Mouse (Mus musculus) limb, embryonic 13.5 days (tissue): ENCODE results near the gene Eda2r. TPM values are rescaled to one million over a fixed set of nuclear protein-coding genes. Genes with fewer than 3 reads are reported as not detected.

Experiments
- ATAC-seq: fragments of 200-750 bp; cut with Nextera tagmentation; 2 replicates; pipeline ENCODE4 v1.8.0; 2017; ENCODE audit warnings: low read depth, moderate number of reproducible peaks, moderate TSS enrichment; ENCODE audit not compliant: low FRiP score
- H3K27ac ChIP-seq: fragments of 300-500 bp; sonication (generic); 2 replicates; pipeline ENCODE4 v1.5.1; 2015; ENCODE audit warnings: inconsistent platforms, mild to moderate bottlenecking, moderate library complexity
- H3K27me3 ChIP-seq: fragments of 300-500 bp; sonication (generic); 2 replicates; pipeline ENCODE4 v1.6.1; 2015; ENCODE audit warnings: mild to moderate bottlenecking, inconsistent platforms
- H3K36me3 ChIP-seq: fragments of 300-500 bp; sonication (generic); 2 replicates; pipeline ENCODE4 v1.6.1; 2015; ENCODE audit warnings: inconsistent platforms, mild to moderate bottlenecking, moderate library complexity
- H3K4me1 ChIP-seq: fragments of 300-500 bp; sonication (generic); 2 replicates; pipeline ENCODE4 v1.6.1; 2015; ENCODE audit warnings: inconsistent platforms
- H3K4me2 ChIP-seq: fragments of 300-500 bp; sonication (generic); replicated peaks from 2 replicates; pipeline ENCODE4 v1.6.1; 2015; ENCODE audit warnings: inconsistent platforms, mild to moderate bottlenecking, moderate library complexity
- H3K4me3 ChIP-seq: fragments of 300-500 bp; sonication (generic); 2 replicates; pipeline ENCODE4 v1.5.1; 2015; ENCODE audit warnings: moderate library complexity, mild to moderate bottlenecking, inconsistent platforms
- H3K9ac ChIP-seq: fragments of 300-500 bp; sonication (generic); 2 replicates; pipeline ENCODE4 v1.6.1; 2015; ENCODE audit warnings: mild to moderate bottlenecking, inconsistent platforms
- H3K9me3 ChIP-seq: fragments of 300-500 bp; sonication (generic); 2 replicates; pipeline ENCODE4 v1.6.1; 2016; ENCODE audit warnings: inconsistent platforms
- WGBS: fragments of 180-500 bp; shearing (Covaris S2); methylation state at CpG from one replicate; pipeline ENCODE4 v1.1.7; 2015; 5-methylcytosine and 5-hydroxymethylcytosine counted together
- polyA plus RNA-seq: library from polyadenylated mRNA; unstranded; fragments of >200 nt; fragmentation: Nextera tagmentation; extraction: Ambion mirVana; gene quantifications from 2 replicates; pipeline ENCODE4 v1.2.1, GENCODE M21; 2015

The Eda2r gene
- polyA plus RNA-seq = 1.1 and 1.5 TPM in 2 replicates

DNA sequence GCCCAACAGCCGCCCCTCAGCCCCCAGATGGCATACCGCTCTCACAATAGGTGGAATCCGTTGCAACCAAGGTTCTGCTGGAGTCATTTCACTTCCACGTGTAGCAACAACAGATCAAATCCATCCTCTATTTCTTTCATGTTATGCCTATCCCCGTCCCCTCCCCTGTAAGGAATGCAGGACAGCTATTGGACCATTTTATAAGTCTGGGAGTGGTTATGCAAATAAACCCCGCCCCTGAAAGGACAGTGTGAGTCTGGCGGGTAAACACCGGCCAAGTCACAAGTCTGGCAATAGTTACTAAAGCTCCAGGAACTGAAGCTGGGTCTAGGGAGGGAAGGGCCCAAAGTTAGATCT is at the start of gene Eda2r:
Gene Eda2r (minus strand): TSS at position 152 of the 357 bp plus-strand sequence.
- Histone ChIP-seq H3K4me1 (no peaks in the 10 kb centered on the region), H3K9me3 (no peaks in the 10 kb centered on the region), H3K27me3 (no peaks in the 10 kb centered on the region), H3K4me3 (peak within 1 kb of the TSS; percentile 19), H3K9ac (no peak within 1 kb of the TSS), H3K4me2 (peak within 1 kb of the TSS; percentile 52), H3K36me3 (no peaks in the 10 kb centered on the region), H3K27ac (no peak within 1 kb of the TSS)
- WGBS = 12% methylated on average over 8 of the region's 8 CpGs
- ATAC-seq = peak; percentile 96

DNA sequence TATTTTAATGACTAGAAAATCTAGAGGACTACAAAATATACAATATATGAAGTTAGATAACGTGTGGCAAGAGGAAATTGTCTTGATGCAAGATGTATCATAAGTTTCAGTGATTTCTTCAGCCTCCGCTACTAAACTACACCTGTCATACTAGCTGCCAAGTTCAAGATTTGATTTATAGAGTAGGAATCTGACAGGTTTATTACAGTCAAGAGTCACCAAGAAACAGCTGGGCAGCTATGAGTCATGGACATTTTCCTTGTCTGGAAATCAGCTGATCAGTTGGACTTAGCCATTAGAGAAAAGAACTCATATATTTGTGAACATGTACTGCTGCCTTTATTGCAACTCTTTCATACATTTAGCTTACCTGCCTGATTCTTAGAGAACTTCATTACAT is 20.9 kb upstream of the Eda2r start:
- H3K27ac ChIP-seq = no peak overlapping the region
- no peaks in the 10 kb centered on the region for H3K36me3 ChIP-seq
- 63% methylated on average over 2 of the region's 2 CpGs for WGBS
- ATAC-seq = no peak
- no peak overlapping the region for H3K4me2 ChIP-seq
- no peaks in the 10 kb centered on the region for H3K4me1 ChIP-seq
- no peaks in the 10 kb centered on the region for H3K9me3 ChIP-seq
- no peak overlapping the region for H3K4me3 ChIP-seq
- H3K9ac ChIP-seq = no peak overlapping the region
- 0 out of 2 replicates have a peak, but pooled peaks cover 3% of the 10 kb centered on the region for H3K27me3 ChIP-seq

DNA sequence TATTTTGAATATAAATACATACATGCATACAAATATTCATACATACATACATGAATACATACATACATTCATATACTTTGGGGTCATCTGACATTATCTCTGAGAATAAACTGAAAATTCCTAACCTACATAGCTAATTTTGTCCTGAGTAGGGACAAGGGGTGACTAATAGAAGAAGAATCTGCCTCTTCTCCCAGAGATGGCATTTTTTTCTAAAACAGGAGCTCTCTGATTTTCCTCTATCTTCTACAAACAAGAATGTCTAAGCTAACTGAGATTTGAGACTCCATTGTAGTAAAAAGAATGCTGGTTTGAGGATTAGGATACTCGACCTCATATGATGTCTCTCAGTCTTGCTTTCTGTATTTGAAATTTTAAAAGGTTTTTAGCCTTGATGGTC is 1.1 kb upstream of the Eda2r start:
- H3K4me3 ChIP-seq = no peak overlapping the region
- H3K9ac ChIP-seq = no peak overlapping the region
- ATAC-seq = no peak
- H3K4me1 ChIP-seq = no peaks in the 10 kb centered on the region
- no peaks in the 10 kb centered on the region for H3K9me3 ChIP-seq
- H3K36me3 ChIP-seq = no peaks in the 10 kb centered on the region
- WGBS = 60% methylated on average over 1 of the region's 1 CpGs
- no peak overlapping the region for H3K4me2 ChIP-seq
- no peaks in the 10 kb centered on the region for H3K27me3 ChIP-seq
- no peak overlapping the region for H3K27ac ChIP-seq

DNA sequence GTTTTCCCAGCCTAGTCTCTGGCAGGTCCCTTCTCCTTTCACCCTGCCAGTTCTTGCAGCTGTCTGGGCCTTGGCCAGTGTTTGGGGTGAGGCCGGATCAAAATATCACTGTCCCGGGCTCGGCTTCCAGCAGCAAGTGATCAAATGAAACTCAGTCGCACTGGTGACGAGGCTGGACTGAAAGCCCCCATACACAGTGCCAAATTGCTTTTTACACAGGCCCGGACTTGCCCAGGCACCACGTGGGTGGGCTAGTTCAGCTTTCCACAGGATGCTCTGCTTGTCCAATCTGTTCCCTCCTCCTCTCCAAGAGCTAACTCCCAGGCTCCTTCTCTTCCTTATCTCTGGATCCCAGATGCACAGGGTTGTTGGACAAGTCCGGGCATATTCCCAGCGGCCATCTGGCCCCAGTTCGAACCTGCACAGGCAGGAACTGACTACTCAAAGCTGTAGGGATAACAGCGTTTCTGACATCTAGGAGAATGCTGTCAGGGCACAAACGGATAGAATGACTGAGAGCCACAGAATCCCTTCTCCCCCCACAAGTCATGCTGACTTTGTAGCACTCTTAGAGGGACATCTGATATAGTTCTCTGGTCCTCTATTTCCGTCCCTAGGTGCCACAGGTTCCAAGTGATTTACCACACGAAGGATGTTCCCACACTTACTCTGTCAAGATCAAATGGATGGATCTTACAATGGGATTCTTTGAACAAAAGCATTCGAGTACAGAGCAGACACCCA is 523 bp downstream of the Eda2r start:
- H3K4me3 ChIP-seq = peak overlapping the region; percentile 19
- peak; percentile 86 for ATAC-seq
- 22% methylated on average over 15 of the region's 15 CpGs for WGBS

DNA sequence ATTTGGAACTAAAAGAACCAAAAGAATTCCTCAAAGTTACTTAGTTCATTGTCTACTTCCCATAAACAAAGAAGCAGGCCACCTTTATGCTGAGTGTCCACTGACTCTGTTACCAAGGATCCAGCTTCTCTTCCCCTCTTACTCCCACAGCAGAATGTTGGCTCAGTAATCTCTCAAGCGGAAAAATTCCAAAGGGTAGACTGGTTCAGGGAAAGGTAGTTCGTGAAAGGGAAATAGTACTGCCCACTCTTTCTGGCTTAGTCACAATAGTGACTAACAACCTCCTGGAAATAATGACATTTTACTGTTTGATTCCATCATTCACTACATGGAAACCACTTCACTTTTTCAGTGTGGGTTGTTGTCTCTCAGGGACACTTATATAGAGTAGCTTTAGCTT is 4.2 kb downstream of the Eda2r start:
- H3K9me3 ChIP-seq = no peaks in the 10 kb centered on the region

More for the DNA sequence above, 523 bp downstream of the Eda2r start:
- Histone ChIP-seq H3K9me3 (no peaks in the 10 kb centered on the region), H3K4me2 (peak overlapping the region; percentile 52), H3K36me3 (no peaks in the 10 kb centered on the region), H3K4me1 (no peaks in the 10 kb centered on the region), H3K9ac (no peak overlapping the region), H3K27ac (no peak overlapping the region), H3K27me3 (no peaks in the 10 kb centered on the region)

DNA sequence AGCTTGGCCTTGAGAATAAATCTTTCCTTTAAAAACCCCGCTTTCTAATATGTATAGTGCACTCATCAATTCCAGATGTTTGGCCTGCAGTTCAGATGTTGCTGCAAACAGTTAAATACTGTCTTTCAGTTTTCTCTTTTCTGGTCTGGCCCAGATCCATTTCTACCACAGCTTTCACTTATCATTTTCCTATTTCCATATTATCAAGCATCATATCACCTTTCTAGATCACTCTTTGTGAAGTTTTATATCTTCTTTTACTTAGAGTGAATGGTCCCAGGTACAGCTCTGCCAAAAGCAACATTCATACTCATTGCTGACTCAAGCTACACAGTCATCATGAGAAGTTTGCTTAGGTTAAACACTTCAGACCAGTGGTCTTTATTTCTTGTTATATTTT is 7.8 kb downstream of the Eda2r start:
- Histone ChIP-seq H3K4me2 (no peak overlapping the region), H3K36me3 (no peaks in the 10 kb centered on the region), H3K27ac (no peak overlapping the region), H3K27me3 (peaks cover 3% of the 10 kb centered on the region; the same call in 1 of the 2 replicates), H3K4me1 (no peaks in the 10 kb centered on the region), H3K4me3 (no peak overlapping the region), H3K9ac (no peak overlapping the region), H3K9me3 (no peaks in the 10 kb centered on the region)
- 22% methylated on average over 1 of the region's 1 CpGs for WGBS
- no peak; the same call in 1 of the 2 replicates for ATAC-seq

More for the DNA sequence above, 4.2 kb downstream of the Eda2r start:
- no peak for ATAC-seq
- Histone ChIP-seq H3K27me3 (no peaks in the 10 kb centered on the region), H3K36me3 (no peaks in the 10 kb centered on the region), H3K4me1 (no peaks in the 10 kb centered on the region), H3K4me3 (no peak overlapping the region), H3K4me2 (no peak overlapping the region), H3K9ac (no peak overlapping the region), H3K27ac (no peak overlapping the region)
- 80% methylated on average over 2 of the region's 2 CpGs for WGBS

DNA sequence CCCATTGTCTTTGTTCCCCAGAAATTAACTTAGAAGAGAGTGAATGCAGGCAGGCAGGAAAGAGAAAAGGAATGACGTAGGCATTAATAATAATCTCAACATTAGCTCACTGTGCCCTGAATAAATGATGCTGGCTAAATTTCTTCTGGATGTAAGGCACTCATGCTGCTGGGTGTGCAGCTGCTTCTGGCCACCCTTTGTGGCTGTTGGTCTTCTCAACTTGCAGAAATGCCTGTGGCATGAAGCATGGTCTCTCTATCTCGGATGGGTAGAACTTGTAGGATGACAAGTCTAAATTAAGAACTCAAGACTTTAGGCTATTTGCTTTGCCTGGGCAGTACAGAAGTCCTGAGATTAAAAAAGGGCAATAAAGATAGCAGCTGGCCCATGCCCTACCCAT is 8.3 kb downstream of the Eda2r start:
- H3K4me3 ChIP-seq = no peak overlapping the region
- no peaks in the 10 kb centered on the region for H3K9me3 ChIP-seq
- H3K4me2 ChIP-seq = no peak overlapping the region
- no peak overlapping the region for H3K9ac ChIP-seq
- no peak for ATAC-seq
- H3K27me3 ChIP-seq = peaks cover 3% of the 10 kb centered on the region; the same call in 1 of the 2 replicates
- H3K36me3 ChIP-seq = no peaks in the 10 kb centered on the region
- 59% methylated on average over 2 of the region's 2 CpGs for WGBS
- H3K27ac ChIP-seq = no peak overlapping the region
- H3K4me1 ChIP-seq = no peaks in the 10 kb centered on the region

DNA sequence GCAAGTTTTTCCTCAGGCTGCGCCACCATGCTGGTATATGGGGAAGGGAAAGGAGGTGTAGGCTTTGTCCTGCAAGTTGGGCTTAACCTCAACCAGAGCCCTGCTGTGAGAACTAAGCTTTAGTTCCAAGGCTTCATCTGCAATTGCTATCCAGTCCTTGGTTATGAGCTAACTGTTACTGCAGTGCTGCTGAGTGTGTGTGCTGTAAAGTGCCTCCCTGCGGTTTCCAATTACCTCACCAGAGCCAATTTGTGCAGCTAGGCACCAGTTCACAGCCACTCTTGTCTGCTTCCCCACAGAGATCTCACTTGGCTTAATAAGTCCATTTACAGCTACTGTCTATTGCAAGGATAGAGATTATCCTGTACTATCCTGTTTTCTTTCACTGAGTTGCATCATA is 16.1 kb downstream of the Eda2r start:
- no peaks in the 10 kb centered on the region for H3K36me3 ChIP-seq

DNA sequence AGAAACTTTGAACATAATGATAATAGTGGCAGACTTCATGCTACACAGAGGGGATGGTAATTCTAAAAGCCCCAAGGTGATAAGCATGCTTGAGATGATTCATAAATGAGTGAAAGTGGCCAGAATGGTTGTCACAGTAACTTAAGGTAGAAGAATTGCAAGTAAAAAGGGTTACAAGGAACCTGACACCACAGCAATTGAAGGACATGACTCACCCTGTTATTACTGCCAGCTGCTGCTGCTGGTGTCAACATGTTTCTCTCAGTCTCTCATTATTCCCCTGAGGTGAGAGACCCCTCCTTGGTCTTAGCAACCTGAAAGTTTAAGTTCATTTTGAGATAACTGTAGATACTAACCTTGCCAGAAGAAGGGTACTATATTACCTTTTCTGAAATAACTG is 49.1 kb downstream of the Eda2r start:
- Histone ChIP-seq H3K27ac (no peak overlapping the region), H3K9me3 (no peaks in the 10 kb centered on the region), H3K36me3 (no peaks in the 10 kb centered on the region), H3K4me1 (no peaks in the 10 kb centered on the region), H3K27me3 (no peaks in the 10 kb centered on the region), H3K4me2 (no peak overlapping the region), H3K4me3 (no peak overlapping the region), H3K9ac (no peak overlapping the region)
- ATAC-seq = no peak

More for the DNA sequence above, 16.1 kb downstream of the Eda2r start:
- H3K4me1 ChIP-seq = no peaks in the 10 kb centered on the region
- WGBS = 37% methylated on average over 2 of the region's 2 CpGs
- H3K9me3 ChIP-seq = no peaks in the 10 kb centered on the region
- peaks cover 3% of the 10 kb centered on the region; the same call in 1 of the 2 replicates for H3K27me3 ChIP-seq
- H3K9ac ChIP-seq = no peak overlapping the region
- H3K4me2 ChIP-seq = no peak overlapping the region
- peak; percentile 77; the same call in 1 of the 2 replicates for ATAC-seq
- H3K27ac ChIP-seq = no peak overlapping the region
- H3K4me3 ChIP-seq = no peak overlapping the region
